Mouse (Mus musculus) liver, embryonic 11.5 days (tissue): ENCODE measurements around the gene Epm2aip1. TPM values are rescaled to one million over a fixed set of nuclear protein-coding genes. Genes with fewer than 3 reads are reported as not detected.

ENCODE experiments used
- polyA plus RNA-seq: library from polyadenylated mRNA; unstranded; fragments of >200 nt; fragmentation: Nextera tagmentation; extraction: Ambion mirVana; gene quantifications from 2 replicates; pipeline ENCODE4 v1.2.1, GENCODE M21; 2014

The Epm2aip1 gene
- polyA plus RNA-seq, 1 experiment from 2014 or later = 21.7 TPM

Other genes with a start within 250 kb of the Epm2aip1 start
- gene Ccrl2, start 214.4 kb upstream of the Epm2aip1 start, polyA plus RNA-seq = 4.7 and 5.2 TPM in 2 replicates
- 40.0 and 40.3 TPM in 2 replicates for gene Lrrfip2, start 154.3 kb upstream of the Epm2aip1 start, polyA plus RNA-seq
- gene Mlh1, start 138 bp upstream of the Epm2aip1 start, polyA plus RNA-seq = 50.2 and 52.4 TPM in 2 replicates
- gene Trank1, start 39.8 kb downstream of the Epm2aip1 start, polyA plus RNA-seq = 0.03 and 0.10 TPM in 2 replicates
- 0.07 and 0.19 TPM in 2 replicates for gene Dclk3, start 167.2 kb downstream of the Epm2aip1 start, polyA plus RNA-seq